ENCODE assay signal across 25 mouse cellular contexts in genomic region chr6:72634311-72634710, GRCm38 (mm10). TPM values are rescaled to one million over a fixed set of nuclear protein-coding genes. Genes with fewer than 3 reads are reported as not detected.
DNase-seq lines count a peak whose midpoint lies in the region; ATAC-seq and TF ChIP-seq lines count a peak whose summit lies in the region.
"Had no signal": no experiment of that assay in that cellular context is flagged by ENCODE, and none has a peak within 500 bp of the region (broad histone marks: within the 10 kb centered on the region; RNA-seq: fewer than 3 reads in every experiment).

No protein-coding gene starts in this region.

- peaks cover 5% of the 10 kb centered on the region; the same call in 1 of the 2 replicates for H3K36me3 ChIP-seq in hindbrain, embryonic 13.5 days
- peaks cover 39% of the 10 kb centered on the region for H3K36me3 ChIP-seq in hindbrain, embryonic 10.5 days
- H3K36me3 ChIP-seq in liver, postnatal 0 days (replicated peaks; ENCODE audit: insufficient read depth, low read length), result peaks cover 2% of the 10 kb centered on the region; the same call in 1 of the 2 replicates

- TF ChIP-seq CTCF in liver, postnatal 0 days (IDR thresholded peaks at IDR 0.05; ENCODE audit: low read depth), result no peak
- TF ChIP-seq CTCF in left cerebral cortex, adult 2 months (IDR thresholded peaks at IDR 0.05), result no peak

- WGBS in hindbrain, embryonic 13.5 days, result 71% methylated on average over 9 of the region's 10 CpGs
- WGBS in hindbrain, embryonic 10.5 days, result 68% methylated on average over 10 of the region's 10 CpGs
- 21% methylated on average over 9 of the region's 10 CpGs for WGBS in liver, postnatal 0 days (ENCODE audit: insufficient replicate concordance)

- ATAC-seq in hindbrain, embryonic 13.5 days (ENCODE audit: low FRiP score), result no peak
- ATAC-seq in CD4-positive, CD25-positive, alpha-beta regulatory T cell, adult 4 months, result peak; percentile 15
- no peak for ATAC-seq in liver, postnatal 0 days
- ATAC-seq: forebrain, embryonic 13.5 days; hindbrain, embryonic 16.5 days; intestine, embryonic 15.5 days had no signal

- H3K27ac ChIP-seq in hindbrain, embryonic 13.5 days, result no peak overlapping the region
- no peak overlapping the region for H3K27ac ChIP-seq in hindbrain, embryonic 10.5 days
- 0 out of 2 replicates have a peak overlapping the region, but pooled peaks have one; percentile 16 for H3K27ac ChIP-seq in liver, postnatal 0 days (ENCODE audit: low read depth)
- no peak overlapping the region for H3K27ac ChIP-seq in left cerebral cortex, adult 2 months
- H3K27ac ChIP-seq: forebrain, embryonic 13.5 days; intestine, embryonic 15.5 days; kidney, postnatal 0 days had no signal

- no peak overlapping the region for H3K4me2 ChIP-seq in hindbrain, embryonic 13.5 days
- no peak overlapping the region for H3K4me2 ChIP-seq in liver, postnatal 0 days (ENCODE audit: low read depth, low read length)
- H3K4me2 ChIP-seq: forebrain, embryonic 13.5 days; heart, embryonic 12.5 days; intestine, embryonic 15.5 days; lung, embryonic 14.5 days; midbrain, embryonic 11.5 days had no signal

- H3K4me3 ChIP-seq in hindbrain, embryonic 13.5 days, result no peak overlapping the region
- no peak overlapping the region for H3K4me3 ChIP-seq in hindbrain, embryonic 10.5 days
- no peak overlapping the region for H3K4me3 ChIP-seq in liver, postnatal 0 days (ENCODE audit: low read depth, low read length)
- no peak overlapping the region for H3K4me3 ChIP-seq in left cerebral cortex, adult 2 months
- H3K4me3 ChIP-seq: forebrain, embryonic 13.5 days; heart, embryonic 12.5 days; intestine, embryonic 15.5 days; myocyte had no signal

- 0 out of 2 replicates have a peak, but pooled peaks cover 2% of the 10 kb centered on the region for H3K4me1 ChIP-seq in hindbrain, embryonic 13.5 days (replicated peaks)
- peaks cover 8% of the 10 kb centered on the region; the same call in 1 of the 2 replicates for H3K4me1 ChIP-seq in hindbrain, embryonic 10.5 days (replicated peaks)
- H3K4me1 ChIP-seq in liver, postnatal 0 days (ENCODE audit: insufficient read depth), result peaks cover 10% of the 10 kb centered on the region
- H3K4me1 ChIP-seq: forebrain, embryonic 13.5 days had no signal

- no peaks in the 10 kb centered on the region for H3K9me3 ChIP-seq in hindbrain, embryonic 13.5 days
- no peaks in the 10 kb centered on the region for H3K9me3 ChIP-seq in hindbrain, embryonic 10.5 days
- no peaks in the 10 kb centered on the region for H3K9me3 ChIP-seq in liver, postnatal 0 days (ENCODE audit: low read length)
- H3K9me3 ChIP-seq: forebrain, embryonic 13.5 days; heart, embryonic 12.5 days; intestine, embryonic 15.5 days had no signal

- intact Hi-C loops in left cerebral cortex, adult 2 months (cut with DNase I), result loop anchor here (10.0 kb wide), 1 partner anchor 280 kb away; no protein-coding TSS in a partner anchor

- DNase-seq in hindbrain, embryonic 10.5 days (ENCODE audit: low spot score), result no peak
- no peak for DNase-seq in liver, postnatal 0 days
- peak; percentile 53 for DNase-seq in thymus, postnatal 14 days
- DNase-seq in adrenal gland, postnatal 10 days, result no peak
- no peak for DNase-seq in left cerebral cortex, adult 2 months (ENCODE audit: extremely low spot score in 1 of 2, low spot score in 2 of 2)
- DNase-seq in MN1 (ENCODE audit: low spot score), result no peak
- DNase-seq: adrenal gland, postnatal 14 days; cerebellum, adult 11 months; cerebellum, adult 9-10 months; cerebellum, postnatal 36 days; gastrocnemius, postnatal 25 days; heart, adult 18-20 months; kidney, adult 8-10 months; kidney, postnatal 4 days; lung, embryonic 14.5 days; lung, postnatal 14 days had no signal

- no peaks in the 10 kb centered on the region for H3K27me3 ChIP-seq in hindbrain, embryonic 13.5 days
- no peaks in the 10 kb centered on the region for H3K27me3 ChIP-seq in hindbrain, embryonic 10.5 days (ENCODE audit: insufficient read depth, poor library complexity, severe bottlenecking)
- no peaks in the 10 kb centered on the region for H3K27me3 ChIP-seq in liver, postnatal 0 days (ENCODE audit: insufficient read depth, low read length)
- H3K27me3 ChIP-seq: forebrain, embryonic 13.5 days; heart, embryonic 12.5 days; intestine, embryonic 15.5 days had no signal

- TF ChIP-seq EP300 in liver, postnatal 0 days (IDR thresholded peaks at IDR 0.05; ENCODE audit: low read depth), result no peak

- 0 out of 2 replicates have a peak overlapping the region, but pooled peaks have one; percentile 35 for H3K9ac ChIP-seq in hindbrain, embryonic 13.5 days
- H3K9ac ChIP-seq in liver, postnatal 0 days (replicated peaks), result no peak overlapping the region
- H3K9ac ChIP-seq: forebrain, embryonic 13.5 days; heart, embryonic 12.5 days; intestine, embryonic 15.5 days; lung, embryonic 14.5 days had no signal

RNA-seq across cellular contexts. Expression of gene Tgoln1, which starts 17.5 kb away (rescaled TPM):
- 37.1 and 38.1 TPM in 2 replicates for polyA plus RNA-seq in hindbrain, embryonic 13.5 days (2015; fragmentation: Nextera tagmentation; extraction: Ambion mirVana)
- polyA plus RNA-seq in hindbrain, embryonic 10.5 days (2016; fragmentation: Nextera tagmentation; extraction: Ambion mirVana), result 32.7 and 34.7 TPM in 2 replicates
- polyA plus RNA-seq in CD4-positive, CD25-positive, alpha-beta regulatory T cell, adult 4 months (2017; shearing (Covaris generic)), result 100 to 1,000 TPM; 114 to 143 TPM
- polyA plus RNA-seq in liver, postnatal 0 days (2015; fragmentation: Nextera tagmentation; extraction: Ambion mirVana), result 21.5 and 23.2 TPM in 2 replicates
- 100 to 1,000 TPM in 1 of 2 experiments, 10 to 100 TPM in 1; 92.7 to 121 TPM for total RNA-seq in adrenal gland, postnatal 10 days (2021)
- 10 to 100 TPM; 95.1 to 95.5 TPM for total RNA-seq in left cerebral cortex, adult 2 months (2021)

RNA-seq across cellular contexts. Expression of gene Retsat, which starts 36.0 kb away (rescaled TPM):
- polyA plus RNA-seq in hindbrain, embryonic 13.5 days (2015; fragmentation: Nextera tagmentation; extraction: Ambion mirVana), result 4.8 and 5.9 TPM in 2 replicates
- 7.7 and 8.5 TPM in 2 replicates for polyA plus RNA-seq in hindbrain, embryonic 10.5 days (2016; fragmentation: Nextera tagmentation; extraction: Ambion mirVana)
- 1 to 10 TPM; 5.3 to 5.7 TPM for polyA plus RNA-seq in CD4-positive, CD25-positive, alpha-beta regulatory T cell, adult 4 months (2017; shearing (Covaris generic))
- polyA plus RNA-seq in liver, postnatal 0 days (2015; fragmentation: Nextera tagmentation; extraction: Ambion mirVana), result 90.4 and 109 TPM in 2 replicates
- total RNA-seq in adrenal gland, postnatal 10 days (2021), result 100 to 1,000 TPM; 359 to 375 TPM
- total RNA-seq in left cerebral cortex, adult 2 months (2021), result 10 to 100 TPM; 46.3 to 50.3 TPM

RNA-seq across cellular contexts. Expression of gene Elmod3, which starts 36.1 kb away (rescaled TPM):
- polyA plus RNA-seq in hindbrain, embryonic 13.5 days (2015; fragmentation: Nextera tagmentation; extraction: Ambion mirVana), result 15.3 and 15.5 TPM in 2 replicates
- polyA plus RNA-seq in hindbrain, embryonic 10.5 days (2016; fragmentation: Nextera tagmentation; extraction: Ambion mirVana), result 13.7 and 15.7 TPM in 2 replicates
- 10 to 100 TPM; 22.9 to 32.2 TPM for polyA plus RNA-seq in CD4-positive, CD25-positive, alpha-beta regulatory T cell, adult 4 months (2017; shearing (Covaris generic))
- 4.0 and 5.2 TPM in 2 replicates for polyA plus RNA-seq in liver, postnatal 0 days (2015; fragmentation: Nextera tagmentation; extraction: Ambion mirVana)
- 10 to 100 TPM; 13.3 to 15.8 TPM for total RNA-seq in adrenal gland, postnatal 10 days (2021)
- 10 to 100 TPM; 19.1 to 21.3 TPM for total RNA-seq in left cerebral cortex, adult 2 months (2021)
